Mouse (Mus musculus) erythroblast, embryonic 14.5 days (primary cell): Measurements from ENCODE around the gene Ddo. TPM values are rescaled to one million over a fixed set of nuclear protein-coding genes. Genes with fewer than 3 reads are reported as not detected.

Experiments used
- H3K27me3 ChIP-seq: 2 replicates; pipeline ENCODE4 v1.6.1; 2012; ENCODE audit warnings: inconsistent platforms; ENCODE audit not compliant: control insufficient read depth
- H3K36me3 ChIP-seq: 2 replicates; pipeline ENCODE4 v1.6.1; 2012; ENCODE audit warnings: mild to moderate bottlenecking, inconsistent platforms; ENCODE audit not compliant: control insufficient read depth
- H3K4me1 ChIP-seq: 2 replicates; pipeline ENCODE4 v1.6.1; 2012; ENCODE audit warnings: inconsistent platforms; ENCODE audit not compliant: control insufficient read depth
- H3K4me3 ChIP-seq: replicated peaks from 2 replicates; pipeline ENCODE3; 2012; ENCODE audit warnings: moderate library complexity, mild to moderate bottlenecking, inconsistent platforms
- H3K9me3 ChIP-seq: 2 replicates; pipeline ENCODE4 v1.6.1; 2012; ENCODE audit warnings: low read length, inconsistent platforms, mixed read lengths; ENCODE audit not compliant: control insufficient read depth
- GATA1 ChIP-seq: IDR thresholded peaks from 2 replicates; pipeline ENCODE4 v1.6.1; 2012; ENCODE audit warnings: low read length, inconsistent platforms, mixed read lengths
- TAL1 ChIP-seq: IDR thresholded peaks from 3 replicates; pipeline ENCODE4 v1.6.1; 2012; ENCODE audit warnings: low read length, inconsistent platforms, mixed read lengths
- polyA plus RNA-seq: library from polyadenylated mRNA; stranded (reverse); fragments of >175 nt; gene quantifications from 2 replicates; pipeline ENCODE4 v1.2.3, GENCODE M21; 2012

The Ddo gene
- polyA plus RNA-seq, 1 experiment, result not detected

- no peaks in the 10 kb centered on the region for H3K4me1 ChIP-seq
- no peaks in the 10 kb centered on the region for H3K36me3 ChIP-seq
- TF ChIP-seq GATA1, result no peak
- TF ChIP-seq TAL1, result no peak
- no peak overlapping the region for H3K4me3 ChIP-seq
- H3K9me3 ChIP-seq, result peaks cover 5% of the 10 kb centered on the region; the same call in 1 of the 2 replicates
- no peaks in the 10 kb centered on the region for H3K27me3 ChIP-seq
Measured at GRCm38 (mm10) chr10:40630961-40631360, 1.1 kb downstream of the Ddo start.

DNA sequence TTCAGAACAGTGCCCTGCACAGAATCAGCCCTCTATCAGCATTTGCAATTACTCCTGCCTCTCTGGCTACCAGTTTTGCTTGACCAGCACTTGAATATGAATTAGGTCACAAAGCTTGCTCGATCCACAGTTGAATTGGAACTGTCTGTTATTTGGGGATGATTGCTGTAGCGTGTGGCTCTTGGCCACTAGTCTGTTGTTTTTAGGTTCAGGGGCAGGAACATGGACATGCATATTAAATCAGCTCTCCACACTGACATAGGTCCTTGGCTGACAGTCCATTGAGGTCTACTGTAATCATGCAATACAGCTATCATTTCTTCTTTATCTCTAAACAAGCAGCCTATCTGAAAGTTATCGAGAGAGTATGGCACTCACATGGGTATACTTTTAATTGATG is 2.3 kb downstream of the Ddo start:
- TF ChIP-seq TAL1, result no peak
- no peak for TF ChIP-seq GATA1
- Histone ChIP-seq H3K4me3 (no peak overlapping the region), H3K27me3 (no peaks in the 10 kb centered on the region), H3K9me3 (peaks cover 5% of the 10 kb centered on the region; the same call in 1 of the 2 replicates), H3K4me1 (no peaks in the 10 kb centered on the region), H3K36me3 (no peaks in the 10 kb centered on the region)

DNA sequence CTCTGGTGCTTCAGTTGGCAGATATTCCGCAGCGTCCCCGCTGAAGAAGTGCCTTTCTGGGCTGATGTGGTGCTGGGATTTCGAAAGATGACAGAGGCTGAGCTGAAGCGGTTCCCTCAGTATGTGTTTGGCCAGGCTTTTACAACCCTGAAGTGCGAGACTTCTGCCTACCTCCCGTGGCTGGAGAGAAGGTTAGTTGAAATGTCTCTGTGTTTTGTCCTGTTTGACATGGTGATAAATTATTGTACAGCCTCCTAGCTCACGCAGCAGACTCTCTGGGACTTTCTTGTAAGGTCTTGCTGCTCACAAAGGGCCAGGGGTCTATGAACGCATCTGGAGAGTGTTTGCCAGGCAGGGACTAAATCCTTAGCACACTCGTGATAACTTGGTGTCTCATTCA is 7.5 kb downstream of the Ddo start:
- TF ChIP-seq GATA1 (no peak), TAL1 (no peak)
- H3K9me3 ChIP-seq, result no peaks in the 10 kb centered on the region

DNA sequence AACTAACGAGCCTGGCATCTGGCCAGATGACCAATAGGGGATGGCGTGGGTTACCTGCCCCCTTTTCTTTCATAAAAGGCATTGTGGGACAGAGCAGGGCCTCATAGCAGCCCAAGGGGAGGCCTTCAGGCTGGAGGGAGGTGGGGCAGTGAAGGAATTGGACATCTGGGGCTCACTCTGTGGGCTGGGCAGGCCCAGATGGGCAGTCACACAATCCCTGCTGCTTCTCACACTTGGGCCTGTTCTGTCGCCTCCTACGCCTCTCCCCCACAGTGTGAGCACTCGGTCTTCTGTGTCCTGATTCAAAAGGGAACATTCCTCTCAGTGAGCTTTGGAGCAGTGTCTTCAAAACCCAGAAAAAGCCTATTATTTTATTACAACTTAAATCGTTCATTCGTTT is 8.5 kb downstream of the Ddo start:
- H3K4me1 ChIP-seq, result no peaks in the 10 kb centered on the region
- H3K9me3 ChIP-seq, result no peaks in the 10 kb centered on the region
- no peaks in the 10 kb centered on the region for H3K36me3 ChIP-seq
- TF ChIP-seq GATA1 (no peak), TAL1 (no peak)
- no peaks in the 10 kb centered on the region for H3K27me3 ChIP-seq
- H3K4me3 ChIP-seq, result no peak overlapping the region

More for the DNA sequence above, 7.5 kb downstream of the Ddo start:
- Histone ChIP-seq H3K27me3 (no peaks in the 10 kb centered on the region), H3K4me3 (no peak overlapping the region), H3K36me3 (no peaks in the 10 kb centered on the region), H3K4me1 (no peaks in the 10 kb centered on the region)

- Histone ChIP-seq H3K27me3 (no peaks in the 10 kb centered on the region), H3K36me3 (no peaks in the 10 kb centered on the region), H3K4me1 (no peaks in the 10 kb centered on the region), H3K4me3 (no peak overlapping the region), H3K9me3 (no peaks in the 10 kb centered on the region)
- TF ChIP-seq TAL1 (no peak), GATA1 (no peak)
Measured at GRCm38 (mm10) chr10:40638823-40639819, 9.3 kb downstream of the Ddo start.

GRCm38 (mm10) chr10:40640406-40640805 is 10.6 kb downstream of the Ddo start:
- Histone ChIP-seq H3K4me1 (no peaks in the 10 kb centered on the region), H3K4me3 (no peak overlapping the region), H3K27me3 (no peaks in the 10 kb centered on the region), H3K36me3 (no peaks in the 10 kb centered on the region), H3K9me3 (no peaks in the 10 kb centered on the region)
- TF ChIP-seq GATA1, result no peak
- no peak for TF ChIP-seq TAL1

DNA sequence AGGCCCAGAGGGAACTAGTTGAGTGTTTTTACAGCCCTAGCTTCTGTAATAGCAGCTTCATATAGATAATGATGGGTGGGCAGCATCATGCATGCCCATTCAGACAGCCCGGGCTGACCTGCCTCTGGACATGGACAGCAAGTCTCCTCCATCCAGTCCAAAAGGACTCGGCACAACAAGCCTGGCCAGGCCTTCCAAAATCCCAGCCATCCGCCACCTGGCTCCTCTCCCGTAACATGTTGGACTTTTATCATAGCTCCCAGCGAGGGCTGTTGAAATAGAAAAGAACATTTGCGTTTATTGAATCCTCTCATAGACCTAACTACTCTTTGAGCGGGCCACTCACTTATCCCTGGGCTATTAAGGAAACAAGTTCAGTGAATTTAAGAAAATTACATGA is 12.1 kb downstream of the Ddo start:
- TF ChIP-seq TAL1 (no peak), GATA1 (no peak)
- Histone ChIP-seq H3K4me3 (no peak overlapping the region), H3K4me1 (no peaks in the 10 kb centered on the region), H3K36me3 (no peaks in the 10 kb centered on the region), H3K9me3 (no peaks in the 10 kb centered on the region), H3K27me3 (peaks cover 2% of the 10 kb centered on the region; the same call in 1 of the 2 replicates)

GRCm38 (mm10) chr10:40643126-40643525 is 13.3 kb downstream of the Ddo start:
- Histone ChIP-seq H3K4me1 (no peaks in the 10 kb centered on the region), H3K4me3 (no peak overlapping the region), H3K36me3 (no peaks in the 10 kb centered on the region), H3K9me3 (no peaks in the 10 kb centered on the region), H3K27me3 (peaks cover 2% of the 10 kb centered on the region; the same call in 1 of the 2 replicates)
- TF ChIP-seq TAL1, result no peak
- no peak for TF ChIP-seq GATA1

GRCm38 (mm10) chr10:40644456-40644855 is 14.6 kb downstream of the Ddo start:
- no peak for TF ChIP-seq TAL1
- no peak for TF ChIP-seq GATA1

More at GRCm38 (mm10) chr10:40644456-40644855, 14.6 kb downstream of the Ddo start:
- peaks cover 2% of the 10 kb centered on the region; the same call in 1 of the 2 replicates for H3K27me3 ChIP-seq
- no peaks in the 10 kb centered on the region for H3K4me1 ChIP-seq
- no peak overlapping the region for H3K4me3 ChIP-seq
- H3K36me3 ChIP-seq, result no peaks in the 10 kb centered on the region
- no peaks in the 10 kb centered on the region for H3K9me3 ChIP-seq
